23 mouse cellular contexts compared by ENCODE assay signal in the genomic region with DNA sequence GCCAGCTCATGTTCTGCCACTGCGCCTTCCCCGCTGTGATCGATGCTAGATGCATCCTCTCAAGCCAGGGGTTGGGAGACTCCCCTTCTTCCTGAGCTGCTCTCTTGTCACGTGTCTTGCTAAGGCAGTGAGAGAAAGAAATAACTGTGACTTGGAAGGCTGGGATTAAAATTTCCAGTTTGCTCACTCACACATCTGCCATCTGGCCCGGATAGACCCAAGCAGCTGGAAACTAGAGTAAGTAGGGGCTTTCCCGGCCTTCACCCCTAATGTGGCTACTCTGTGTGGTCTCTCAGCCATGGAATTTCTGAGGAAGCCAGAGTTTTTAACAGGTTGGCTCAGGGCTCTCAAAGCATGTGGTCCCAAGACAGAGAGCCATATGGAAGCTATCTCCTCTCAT.
DNase-seq lines count a peak whose midpoint lies in the region; ATAC-seq and TF ChIP-seq lines count a peak whose summit lies in the region.
"Had no signal": no experiment of that assay in that cellular context is flagged by ENCODE, and none has a peak within 500 bp of the region (broad histone marks: within the 10 kb centered on the region; RNA-seq: fewer than 3 reads in every experiment).

No protein-coding gene starts in this region.

- ATAC-seq in embryonic facial prominence, embryonic 14.5 days (ENCODE audit: low read depth), result peak; percentile 30; the same call in 1 of the 2 replicates
- ATAC-seq in limb, embryonic 14.5 days (ENCODE audit: low FRiP score, low read depth), result peak; percentile 50; the same call in 1 of the 2 replicates
- ATAC-seq in cerebellum, adult (ENCODE audit: insufficient number of reproducible peaks, low FRiP score, low TSS enrichment), result no peak
- ATAC-seq: CD4-positive, CD25-positive, alpha-beta regulatory T cell, adult 4 months; forebrain, embryonic 14.5 days; intestine, embryonic 15.5 days had no signal

- no peak overlapping the region for H3K27ac ChIP-seq in embryonic facial prominence, embryonic 14.5 days (replicated peaks; ENCODE audit: low read depth, low read length)
- H3K27ac ChIP-seq in embryonic facial prominence, embryonic 10.5 days (replicated peaks), result no peak overlapping the region
- no peak overlapping the region for H3K27ac ChIP-seq in heart, embryonic 10.5 days
- no peak overlapping the region for H3K27ac ChIP-seq in limb, embryonic 14.5 days (replicated peaks; ENCODE audit: low read depth, low read length)
- no peak overlapping the region for H3K27ac ChIP-seq in limb, embryonic 10.5 days
- no peak overlapping the region for H3K27ac ChIP-seq in CH12.LX (ENCODE audit: insufficient read depth, low read depth)
- H3K27ac ChIP-seq: embryonic facial prominence, embryonic 15.5 days; forebrain, embryonic 10.5 days; heart, adult 2 months; hindbrain, embryonic 10.5 days; hindbrain, embryonic 14.5 days; intestine, embryonic 15.5 days had no signal

- no peak overlapping the region for H3K4me3 ChIP-seq in embryonic facial prominence, embryonic 14.5 days (ENCODE audit: low read depth, low read length)
- no peak overlapping the region for H3K4me3 ChIP-seq in embryonic facial prominence, embryonic 10.5 days
- H3K4me3 ChIP-seq in heart, embryonic 10.5 days, result no peak overlapping the region
- H3K4me3 ChIP-seq in limb, embryonic 14.5 days (replicated peaks; ENCODE audit: low read length), result no peak overlapping the region
- H3K4me3 ChIP-seq in limb, embryonic 10.5 days, result no peak overlapping the region
- no peak overlapping the region for H3K4me3 ChIP-seq in CH12.LX (replicated peaks in 1 of 3; ENCODE audit: low read depth in 2 of 3, low read length in 2 of 3, poor library complexity in 1 of 3)
- H3K4me3 ChIP-seq: embryonic facial prominence, embryonic 15.5 days; erythroblast, embryonic 14.5 days; forebrain, embryonic 10.5 days; heart, adult 2 months; hindbrain, embryonic 10.5 days; intestine, embryonic 15.5 days had no signal

- TF ChIP-seq EP300 in CH12.LX (IDR thresholded peaks at IDR 0.05; ENCODE audit: low read length), result no peak

- H3K4me2 ChIP-seq in embryonic facial prominence, embryonic 14.5 days (ENCODE audit: low read depth, low read length), result no peak overlapping the region
- H3K4me2 ChIP-seq in limb, embryonic 14.5 days (replicated peaks; ENCODE audit: low read depth, low read length, severe bottlenecking), result no peak overlapping the region
- no peak overlapping the region for H3K4me2 ChIP-seq in CH12.LX (ENCODE audit: insufficient read depth, low read depth, poor library complexity, severe bottlenecking)
- H3K4me2 ChIP-seq: embryonic facial prominence, embryonic 15.5 days; hindbrain, embryonic 14.5 days; intestine, embryonic 15.5 days had no signal

- no peak for TF ChIP-seq RAD21 in CH12.LX (IDR thresholded peaks at IDR 0.05; ENCODE audit: low read depth, low read length)

- dilution Hi-C loops in CH12.LX (cut with MboI; ENCODE audit: extremely low pct_ligation_motif_present, extremely low pct_unique_long_range_greater_than_20kb, low sequenced_read_pairs), result no loop called here

- TF ChIP-seq CTCF in CH12.LX (conservative IDR thresholded peaks at IDR 0.05 in 1 of 2, IDR thresholded peaks at IDR 0.05 in 1 of 2; ENCODE audit: low read depth in 2 of 2, low read length in 2 of 2), result no peak

- WGBS in embryonic facial prominence, embryonic 14.5 days, result 74% methylated on average over 6 of the region's 6 CpGs
- WGBS in embryonic facial prominence, embryonic 10.5 days, result 82% methylated on average over 6 of the region's 6 CpGs
- 81% methylated on average over 6 of the region's 6 CpGs for WGBS in heart, embryonic 10.5 days
- whole genome bisulfite sequencing in limb, embryonic 14.5 days, result 68% methylated on average over 6 of the region's 6 CpGs
- WGBS in limb, embryonic 10.5 days, result 90% methylated on average over 6 of the region's 6 CpGs

- no peak for TF ChIP-seq POLR2A in limb, embryonic 14.5 days (IDR thresholded peaks at IDR 0.05; ENCODE audit: borderline replicate concordance, extremely low read depth, insufficient read depth, insufficient read length)
- no peak for TF ChIP-seq POLR2A in CH12.LX (IDR thresholded peaks at IDR 0.05; ENCODE audit: low read depth, low read length)

- H3K9me3 ChIP-seq in embryonic facial prominence, embryonic 14.5 days (ENCODE audit: control insufficient read depth, low read length), result no peaks in the 10 kb centered on the region
- no peaks in the 10 kb centered on the region for H3K9me3 ChIP-seq in embryonic facial prominence, embryonic 10.5 days
- H3K9me3 ChIP-seq in heart, embryonic 10.5 days, result no peaks in the 10 kb centered on the region
- H3K9me3 ChIP-seq in limb, embryonic 14.5 days (ENCODE audit: control insufficient read depth, low read length), result no peaks in the 10 kb centered on the region
- no peaks in the 10 kb centered on the region for H3K9me3 ChIP-seq in limb, embryonic 10.5 days (replicated peaks)
- H3K9me3 ChIP-seq in CH12.LX (replicated peaks; ENCODE audit: low read length), result no peaks in the 10 kb centered on the region
- H3K9me3 ChIP-seq: embryonic facial prominence, embryonic 15.5 days; forebrain, embryonic 10.5 days; hindbrain, embryonic 10.5 days; intestine, embryonic 15.5 days had no signal

- H3K9ac ChIP-seq in embryonic facial prominence, embryonic 14.5 days (ENCODE audit: low read depth, low read length), result no peak overlapping the region
- no peak overlapping the region for H3K9ac ChIP-seq in limb, embryonic 14.5 days (ENCODE audit: low read depth, low read length, severe bottlenecking)
- H3K9ac ChIP-seq in CH12.LX (ENCODE audit: insufficient read depth, low read depth), result no peak overlapping the region
- H3K9ac ChIP-seq: embryonic facial prominence, embryonic 15.5 days; hindbrain, embryonic 14.5 days; intestine, embryonic 15.5 days had no signal

- no peaks in the 10 kb centered on the region for H3K4me1 ChIP-seq in embryonic facial prominence, embryonic 14.5 days (ENCODE audit: control insufficient read depth, insufficient read depth, low read length)
- no peaks in the 10 kb centered on the region for H3K4me1 ChIP-seq in embryonic facial prominence, embryonic 10.5 days
- no peaks in the 10 kb centered on the region for H3K4me1 ChIP-seq in heart, embryonic 10.5 days
- no peaks in the 10 kb centered on the region for H3K4me1 ChIP-seq in limb, embryonic 14.5 days (ENCODE audit: control insufficient read depth, insufficient read depth, low read length)
- H3K4me1 ChIP-seq in limb, embryonic 10.5 days, result no peaks in the 10 kb centered on the region
- H3K4me1 ChIP-seq in CH12.LX (ENCODE audit: control insufficient read depth in 1 of 2, insufficient read depth in 2 of 2), result peaks cover 3 to 14% of the 10 kb centered on the region in 2 experiments; a peak in 3 of 4 replicates
- H3K4me1 ChIP-seq: embryonic facial prominence, embryonic 15.5 days; forebrain, embryonic 10.5 days; hindbrain, embryonic 10.5 days; intestine, embryonic 15.5 days had no signal

- 0 out of 2 replicates have a peak, but pooled peaks cover 3% of the 10 kb centered on the region for H3K27me3 ChIP-seq in embryonic facial prominence, embryonic 14.5 days (replicated peaks; ENCODE audit: control insufficient read depth, insufficient read depth, low read length)
- peaks cover 92% of the 10 kb centered on the region for H3K27me3 ChIP-seq in embryonic facial prominence, embryonic 10.5 days (replicated peaks; ENCODE audit: low read depth, poor library complexity, severe bottlenecking)
- H3K27me3 ChIP-seq in heart, embryonic 10.5 days (ENCODE audit: insufficient read depth, poor library complexity, severe bottlenecking), result peaks cover 43% of the 10 kb centered on the region; the same call in 1 of the 2 replicates
- H3K27me3 ChIP-seq in limb, embryonic 14.5 days (ENCODE audit: control insufficient read depth, insufficient read depth, low read length), result no peaks in the 10 kb centered on the region
- peaks cover 93% of the 10 kb centered on the region for H3K27me3 ChIP-seq in limb, embryonic 10.5 days (ENCODE audit: low read depth, poor library complexity, severe bottlenecking)
- no peaks in the 10 kb centered on the region for H3K27me3 ChIP-seq in CH12.LX (replicated peaks)

- DNase-seq in embryonic facial prominence, embryonic 14.5 days (ENCODE audit: low spot score), result peak; percentile 28
- DNase-seq in embryonic facial prominence, embryonic 10.5 days (ENCODE audit: low spot score), result no peak
- DNase-seq in heart, adult 8-10 months (ENCODE audit: low spot score), result peak; percentile 2
- no peak for DNase-seq in heart, embryonic 10.5 days (ENCODE audit: low spot score)
- DNase-seq in limb, embryonic 14.5 days (ENCODE audit: low spot score), result peak; percentile 22
- no peak for DNase-seq in limb, embryonic 10.5 days (ENCODE audit: low spot score)
- peak; percentile 8 for DNase-seq in CH12.LX (ENCODE audit: extremely low read depth)
- DNase-seq: adrenal gland, postnatal 14 days; B cell, adult 2 months; cerebellum, adult 18-20 months; cerebellum, adult 9-11 months; cerebellum, postnatal 36 days; kidney, adult 18-20 months had no signal

- H3K79me2 ChIP-seq in CH12.LX (replicated peaks; ENCODE audit: control insufficient read depth, extremely low read depth, insufficient read depth, poor library complexity, severe bottlenecking), result no peaks in the 10 kb centered on the region

- in situ Hi-C loops in CH12.LX (cut with MboI; ENCODE audit: low pct_ligation_motif_present, low pct_unique_long_range_greater_than_20kb, low sequenced_read_pairs), result no loop called here

- no peaks in the 10 kb centered on the region for H3K36me3 ChIP-seq in embryonic facial prominence, embryonic 14.5 days (ENCODE audit: control insufficient read depth, insufficient read depth, low read length)
- H3K36me3 ChIP-seq in embryonic facial prominence, embryonic 10.5 days (replicated peaks), result no peaks in the 10 kb centered on the region
- H3K36me3 ChIP-seq in heart, embryonic 10.5 days, result no peaks in the 10 kb centered on the region
- H3K36me3 ChIP-seq in limb, embryonic 14.5 days (ENCODE audit: control insufficient read depth, insufficient read depth, low read length), result no peaks in the 10 kb centered on the region
- H3K36me3 ChIP-seq in limb, embryonic 10.5 days, result no peaks in the 10 kb centered on the region
- no peaks in the 10 kb centered on the region for H3K36me3 ChIP-seq in CH12.LX (replicated peaks in 1 of 2; ENCODE audit: control insufficient read depth in 1 of 2, insufficient read depth in 1 of 2, low read length in 1 of 2)
- H3K36me3 ChIP-seq: embryonic facial prominence, embryonic 15.5 days; forebrain, embryonic 10.5 days; hindbrain, embryonic 10.5 days; intestine, embryonic 15.5 days had no signal

TF ChIP-seq in CH12.LX, 34 proteins besides CTCF, POLR2A, EP300 and RAD21:
- TF ChIP-seq MYC (IDR thresholded peaks at IDR 0.05; ENCODE audit: low read depth, low read length), result no peak
- TF ChIP-seq HCFC1 (IDR thresholded peaks at IDR 0.05; ENCODE audit: low read depth, low read length), result no peak
- no peak for TF ChIP-seq POLR2AphosphoS2 (IDR thresholded peaks at IDR 0.05; ENCODE audit: low read depth, low read length)
- no peak for TF ChIP-seq USF2 (conservative IDR thresholded peaks at IDR 0.05; ENCODE audit: low read depth, low read length)
- TF ChIP-seq UBTF (IDR thresholded peaks at IDR 0.05; ENCODE audit: low read depth, low read length), result no peak
- no peak for TF ChIP-seq IRF4 (IDR thresholded peaks at IDR 0.05; ENCODE audit: low read depth, low read length)
- no peak for TF ChIP-seq KAT2A (IDR thresholded peaks at IDR 0.05; ENCODE audit: insufficient replicate concordance, low read length)

Comparison
In these comparisons a context has a peak if more than half of its experiments do, and no peak if none do; other contexts are left out.
1. DNase-seq: peak in embryonic facial prominence, embryonic 14.5 days (single experiment), heart, adult 8-10 months (single experiment), limb, embryonic 14.5 days (single experiment) and CH12.LX (single experiment); none in embryonic facial prominence, embryonic 10.5 days (single experiment), heart, embryonic 10.5 days (single experiment) and limb, embryonic 10.5 days (single experiment).